Mouse (Mus musculus) limb, embryonic 14.5 days (tissue): Measurements from ENCODE around the gene Rspo4. TPM values are rescaled to one million over a fixed set of nuclear protein-coding genes. Genes with fewer than 3 reads are reported as not detected.

Experiments used
- ATAC-seq: fragments of 200-750 bp; cut with Nextera tagmentation; 2 replicates; pipeline ENCODE4 v1.8.0; 2017; ENCODE audit warnings: low read depth, moderate number of reproducible peaks, moderate TSS enrichment; ENCODE audit not compliant: low FRiP score
- DNase-seq: peaks from one replicate; pipeline ENCODE4 v3.0.0-alpha.2; 2015; ENCODE audit warnings: low spot score
- H3K27ac ChIP-seq: fragments of 300-500 bp; sonication (generic); replicated peaks from 2 replicates; pipeline ENCODE4 v1.5.1; 2014; ENCODE audit warnings: low read depth, mild to moderate bottlenecking, low read length, moderate library complexity, mixed read lengths
- H3K27me3 ChIP-seq: fragments of 300-500 bp; sonication (generic); 2 replicates; pipeline ENCODE4 v1.6.1; 2014; ENCODE audit warnings: low read length, mixed read lengths; ENCODE audit not compliant: control insufficient read depth, insufficient read depth
- H3K36me3 ChIP-seq: fragments of 300-500 bp; sonication (generic); 2 replicates; pipeline ENCODE4 v1.6.1; 2014; ENCODE audit warnings: mild to moderate bottlenecking, low read length, moderate library complexity, mixed read lengths; ENCODE audit not compliant: control insufficient read depth, insufficient read depth
- H3K4me1 ChIP-seq: fragments of 300-500 bp; sonication (generic); 2 replicates; pipeline ENCODE4 v1.6.1; 2014; ENCODE audit warnings: antibody characterized with exemption, low read length, mixed read lengths; ENCODE audit not compliant: control insufficient read depth, insufficient read depth
- H3K4me2 ChIP-seq: fragments of 300-500 bp; sonication (generic); replicated peaks from 2 replicates; pipeline ENCODE4 v1.6.1; 2014; ENCODE audit warnings: low read depth, mild to moderate bottlenecking, low read length, moderate library complexity; ENCODE audit not compliant: severe bottlenecking
- H3K4me3 ChIP-seq: fragments of 300-500 bp; sonication (generic); replicated peaks from 2 replicates; pipeline ENCODE4 v1.5.1; 2014; ENCODE audit warnings: low read length
- H3K9ac ChIP-seq: fragments of 300-500 bp; sonication (generic); 2 replicates; pipeline ENCODE4 v1.6.1; 2014; ENCODE audit warnings: mild to moderate bottlenecking, low read depth, low read length, moderate library complexity; ENCODE audit not compliant: severe bottlenecking
- H3K9me3 ChIP-seq: fragments of 300-500 bp; sonication (generic); 2 replicates; pipeline ENCODE4 v1.6.1; 2016; ENCODE audit warnings: low read length; ENCODE audit not compliant: control insufficient read depth
- POLR2A ChIP-seq: fragments of 200-500 bp; IDR thresholded peaks from 2 replicates; pipeline ENCODE4 v1.8.0; 2012; ENCODE audit warnings: inconsistent platforms, mild to moderate bottlenecking, moderate library complexity, borderline replicate concordance; ENCODE audit not compliant: insufficient read depth, insufficient read length; ENCODE audit errors: extremely low read depth
- WGBS: fragments of 180-500 bp; shearing (Covaris S2); extraction: QIAGEN DNeasy Blood & Tissue Kit; methylation state at CpG from one replicate; pipeline ENCODE4 v1.1.7; 2014; 5-methylcytosine and 5-hydroxymethylcytosine counted together
- polyA plus RNA-seq, 2 experiments: library from polyadenylated mRNA; depleted of rRNA in 1 of 2; stranded (reverse) in 1 of 2; unstranded in 1 of 2; fragments of >200 nt; fragmentation: Nextera tagmentation in 1 of 2; extraction: Ambion mirVana in 1 of 2; gene quantifications; 2 replicates each; pipeline versions ENCODE4 v1.2.1 to v1.2.3; 2012 to 2014

The Rspo4 gene
- polyA plus RNA-seq, 2 experiments, result 0.65 to 0.83 TPM

GRCm38 (mm10) chr2:151910919-151911500, 68.3 kb downstream of the Rspo4 start, which contains the start of gene Angpt4:
Gene Angpt4, plus strand, starts transcription at chr2:151911210.
- 59% methylated on average over 12 of the region's 13 CpGs for WGBS
- H3K9ac ChIP-seq, result no peak within 1 kb of the TSS

GRCm38 (mm10) chr2:151911751-151912150, 69.0 kb downstream of the Rspo4 start:
- no peaks in the 10 kb centered on the region for H3K9me3 ChIP-seq
- DNase-seq (no peak), ATAC-seq (no peak)
- peaks cover 24% of the 10 kb centered on the region for H3K4me1 ChIP-seq
- 85% methylated on average over 3 of the region's 3 CpGs for WGBS
- no peak for TF ChIP-seq POLR2A
- no peaks in the 10 kb centered on the region for H3K27me3 ChIP-seq
- H3K4me3 ChIP-seq, result no peak overlapping the region
- H3K9ac ChIP-seq, result no peak overlapping the region
- no peak overlapping the region for H3K27ac ChIP-seq
- H3K36me3 ChIP-seq, result no peaks in the 10 kb centered on the region
- no peak overlapping the region for H3K4me2 ChIP-seq

More at GRCm38 (mm10) chr2:151910919-151911500, 68.3 kb downstream of the Rspo4 start, which contains the start of gene Angpt4:
- Histone ChIP-seq H3K4me2 (no peak within 1 kb of the TSS), H3K36me3 (no peaks in the 10 kb centered on the region), H3K27ac (no peak within 1 kb of the TSS), H3K4me1 (peaks cover 17% of the 10 kb centered on the region), H3K4me3 (no peak within 1 kb of the TSS), H3K27me3 (no peaks in the 10 kb centered on the region), H3K9me3 (no peaks in the 10 kb centered on the region)
- ATAC-seq, result peak; percentile 58
- no peak for TF ChIP-seq POLR2A
- DNase-seq, result no peak

GRCm38 (mm10) chr2:151914120-151914519, 71.4 kb downstream of the Rspo4 start:
- no peak overlapping the region for H3K4me2 ChIP-seq
- TF ChIP-seq POLR2A, result no peak
- H3K9me3 ChIP-seq, result no peaks in the 10 kb centered on the region
- no peak overlapping the region for H3K4me3 ChIP-seq
- no peaks in the 10 kb centered on the region for H3K27me3 ChIP-seq
- no peak overlapping the region for H3K9ac ChIP-seq
- DNase-seq (no peak), ATAC-seq (no peak)
- no peak overlapping the region for H3K27ac ChIP-seq
- WGBS, result 83% methylated on average over 5 of the region's 5 CpGs
- H3K36me3 ChIP-seq, result no peaks in the 10 kb centered on the region
- peaks cover 24% of the 10 kb centered on the region for H3K4me1 ChIP-seq

- H3K27me3 ChIP-seq, result no peaks in the 10 kb centered on the region
- H3K4me3 ChIP-seq, result no peak overlapping the region
- peaks cover 22% of the 10 kb centered on the region for H3K4me1 ChIP-seq
- H3K9me3 ChIP-seq, result no peaks in the 10 kb centered on the region
- no peak overlapping the region for H3K9ac ChIP-seq
- H3K27ac ChIP-seq, result no peak overlapping the region
- no peak overlapping the region for H3K4me2 ChIP-seq
- 21% methylated on average over 2 of the region's 2 CpGs for WGBS
- no peak for TF ChIP-seq POLR2A
- no peak for DNase-seq
- ATAC-seq, result no peak
- H3K36me3 ChIP-seq, result no peaks in the 10 kb centered on the region
Measured at GRCm38 (mm10) chr2:151915111-151915510, 72.4 kb downstream of the Rspo4 start.

GRCm38 (mm10) chr2:151916061-151916831, 73.5 kb downstream of the Rspo4 start:
- no peak overlapping the region for H3K4me2 ChIP-seq
- H3K4me3 ChIP-seq, result no peak overlapping the region
- ATAC-seq, result no peak
- peaks cover 12% of the 10 kb centered on the region for H3K4me1 ChIP-seq
- DNase-seq, result peak; percentile 22
- H3K36me3 ChIP-seq, result no peaks in the 10 kb centered on the region
- H3K27me3 ChIP-seq, result no peaks in the 10 kb centered on the region
- H3K9ac ChIP-seq, result no peak overlapping the region
- no peak for TF ChIP-seq POLR2A
- no peaks in the 10 kb centered on the region for H3K9me3 ChIP-seq
- 39% methylated on average over 13 of the region's 13 CpGs for WGBS
- no peak overlapping the region for H3K27ac ChIP-seq
